Mouse (Mus musculus) MEL (cell line): ENCODE data around the gene Mkks.

Experiments
- CTCF ChIP-seq, 3 experiments: IDR thresholded peaks in 2 of 3; conservative IDR thresholded peaks in 1 of 3; 2 replicates each; pipeline ENCODE4 v1.5.1; 2011 to 2012; ENCODE audit warnings: low read length in 3 of 3, low read depth in 2 of 3, mild to moderate bottlenecking in 2 of 3, improper control_type of control experiment in 1 of 3, inconsistent platforms in 1 of 3, mixed read lengths in 1 of 3, moderate library complexity in 1 of 3; ENCODE audit not compliant: control insufficient read depth in 1 of 3, insufficient read depth in 1 of 3, poor library complexity in 1 of 3, severe bottlenecking in 1 of 3
- ELF1 ChIP-seq: IDR thresholded peaks from 2 replicates; pipeline ENCODE4 v1.6.1; 2014; ENCODE audit warnings: low read depth, mild to moderate bottlenecking, inconsistent platforms, low read length, improper control_type of control experiment, moderate library complexity
- MAZ ChIP-seq: IDR thresholded peaks from 2 replicates; pipeline ENCODE4 v1.6.1; 2012; ENCODE audit warnings: low read depth, mild to moderate bottlenecking, inconsistent platforms, low read length, improper control_type of control experiment
- NRF1 ChIP-seq: IDR thresholded peaks from 2 replicates; pipeline ENCODE4 v1.6.1; 2014; ENCODE audit warnings: low read depth, mild to moderate bottlenecking, inconsistent platforms, low read length, improper control_type of control experiment, moderate library complexity; ENCODE audit not compliant: poor library complexity, insufficient read depth, severe bottlenecking
- POLR2A ChIP-seq, 2 experiments: IDR thresholded peaks; 2 replicates each; pipeline ENCODE4 v1.6.1; 2011 to 2012; ENCODE audit warnings: low read length in 2 of 2, mild to moderate bottlenecking in 2 of 2, control low read depth in 1 of 2, improper control_type of control experiment in 1 of 2, low read depth in 1 of 2, moderate library complexity in 1 of 2; ENCODE audit not compliant: control insufficient read depth in 1 of 2, insufficient read depth in 1 of 2, poor library complexity in 1 of 2
- ZMIZ1 ChIP-seq: IDR thresholded peaks from 2 replicates; pipeline ENCODE4 v1.6.1; 2012; ENCODE audit warnings: low read depth, mild to moderate bottlenecking, inconsistent platforms, low read length, improper control_type of control experiment, moderate library complexity

- TF ChIP-seq NRF1 (no peak), CTCF (IDR thresholded peaks at IDR 0.05 in 2 of 3, conservative IDR thresholded peaks at IDR 0.05 in 1 of 3; ENCODE audit: control insufficient read depth in 1 of 3, insufficient read depth in 1 of 3, low read depth in 2 of 3, low read length in 3 of 3, poor library complexity in 1 of 3, severe bottlenecking in 1 of 3) (no peak), MAZ (no peak), ELF1 (no peak), POLR2A (IDR thresholded peaks at IDR 0.05; ENCODE audit: control insufficient read depth in 1 of 2, insufficient read depth in 1 of 2, low read depth in 1 of 2, low read length in 2 of 2, poor library complexity in 1 of 2) (no peak), ZMIZ1 (no peak)
Measured at GRCm38 (mm10) chr2:136837994-136838393, 53.2 kb downstream of the Mkks start.
